Mouse (Mus musculus): ENCODE data around the gene Ephx3.

DNA sequence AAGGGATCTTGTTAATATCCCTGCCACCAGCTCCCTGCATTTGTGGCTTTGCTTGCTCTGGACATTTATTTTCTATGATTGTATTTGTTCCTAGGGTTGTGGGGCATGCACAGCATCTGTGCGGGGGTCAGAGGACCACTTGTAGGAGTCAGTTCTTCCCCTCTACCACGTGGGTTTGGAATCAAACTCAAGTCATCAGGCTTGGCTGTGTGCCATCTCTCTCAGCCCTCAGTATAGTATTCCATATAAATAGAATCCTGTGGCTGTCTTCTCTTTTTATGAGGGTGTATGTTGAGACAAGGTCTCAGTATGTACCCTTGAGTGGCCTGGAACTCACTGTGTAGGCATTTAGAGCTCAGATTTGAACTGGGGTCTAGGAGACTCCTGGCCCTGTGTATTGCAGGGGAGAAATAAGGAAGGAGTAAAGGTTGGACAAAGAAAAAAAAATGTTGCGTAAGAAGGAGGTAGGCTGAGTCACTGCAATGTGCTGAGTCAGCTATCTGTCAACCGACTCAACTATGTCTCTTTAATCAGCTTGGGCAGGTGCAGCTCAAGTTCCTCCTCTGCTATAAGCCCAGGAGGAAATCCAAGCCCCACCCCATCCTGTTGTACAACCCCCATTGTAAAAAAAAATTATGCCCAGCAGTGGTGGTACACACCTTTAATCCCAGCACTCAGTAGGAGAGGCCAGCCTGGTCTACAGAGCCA lies 19.7 kb downstream of the Ephx3 start:
- no peak for TF ChIP-seq CTCF (IDR thresholded peaks at IDR 0.05; ENCODE audit: control insufficient read depth, insufficient read depth, low read length)
- TF ChIP-seq POLR2A (IDR thresholded peaks at IDR 0.05; ENCODE audit: borderline replicate concordance, control insufficient read depth, low read depth, low read length) = no peak

Data from bone marrow, adult 2 months (tissue).